16 mouse cellular contexts compared by ENCODE assay signal in the genomic region with DNA sequence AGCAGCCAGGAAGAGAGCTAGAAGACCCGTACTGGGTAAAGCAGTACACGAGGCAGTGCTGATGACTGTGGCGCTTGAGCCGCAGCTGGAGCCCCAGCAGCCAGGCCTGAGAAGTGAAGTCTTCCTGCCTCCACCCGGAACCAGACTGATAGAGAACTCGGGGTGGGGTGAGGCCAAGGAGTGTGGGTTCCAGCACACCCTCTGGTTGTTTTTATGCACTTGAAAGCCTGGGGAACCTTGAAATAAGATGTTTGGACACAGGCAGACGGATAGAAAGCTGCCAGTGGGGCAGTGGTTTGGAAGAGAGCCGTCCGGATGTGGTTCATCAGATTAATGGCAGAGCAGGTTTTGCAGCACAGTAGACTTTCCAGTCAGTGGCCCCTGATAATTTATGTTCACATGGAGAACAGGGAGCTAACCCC. TPM values are rescaled to one million over a fixed set of nuclear protein-coding genes. Genes with fewer than 3 reads are reported as not detected.
DNase-seq lines count a peak whose midpoint lies in the region; ATAC-seq and TF ChIP-seq lines count a peak whose summit lies in the region.
"Had no signal": no experiment of that assay in that cellular context is flagged by ENCODE, and none has a peak within 500 bp of the region (broad histone marks: within the 10 kb centered on the region; RNA-seq: fewer than 3 reads in every experiment).

No protein-coding gene starts in this region.

- peaks cover 14% of the 10 kb centered on the region for H3K4me1 ChIP-seq in kidney, embryonic 16.5 days (ENCODE audit: insufficient read depth, low read length)
- peaks cover 2 to 5% of the 10 kb centered on the region in 2 experiments; a peak in 3 of 4 replicates for H3K4me1 ChIP-seq in MEL (ENCODE audit: control insufficient read depth in 1 of 2, insufficient read depth in 2 of 2, low read length in 2 of 2)
- no peaks in the 10 kb centered on the region for H3K4me1 ChIP-seq in midbrain, embryonic 14.5 days (ENCODE audit: control insufficient read depth, insufficient read depth, low read length)
- H3K4me1 ChIP-seq in embryonic facial prominence, embryonic 10.5 days: no peaks in the 10 kb centered on the region
- H3K4me1 ChIP-seq: heart, embryonic 15.5 days; midbrain, embryonic 15.5 days had no signal

- peak overlapping the region; percentile 22; the same call in 1 of the 2 replicates for H3K9ac ChIP-seq in kidney, embryonic 16.5 days (replicated peaks; ENCODE audit: low read length)
- H3K9ac ChIP-seq in MEL (ENCODE audit: control insufficient read depth, low read depth, low read length, poor library complexity, severe bottlenecking): peak overlapping the region; percentile 76
- H3K9ac ChIP-seq in midbrain, embryonic 14.5 days (replicated peaks; ENCODE audit: low read length): no peak overlapping the region
- H3K9ac ChIP-seq: heart, embryonic 15.5 days; lung, embryonic 14.5 days; midbrain, embryonic 15.5 days had no signal

- H3K27me3 ChIP-seq in kidney, embryonic 16.5 days (ENCODE audit: insufficient read depth, low read length): no peaks in the 10 kb centered on the region
- no peaks in the 10 kb centered on the region for H3K27me3 ChIP-seq in MEL (ENCODE audit: control insufficient read depth in 1 of 2, insufficient read depth in 2 of 2, low read length in 2 of 2)
- no peaks in the 10 kb centered on the region for H3K27me3 ChIP-seq in midbrain, embryonic 14.5 days (ENCODE audit: control insufficient read depth, insufficient read depth, low read length)
- no peaks in the 10 kb centered on the region for H3K27me3 ChIP-seq in embryonic facial prominence, embryonic 10.5 days (replicated peaks; ENCODE audit: low read depth, poor library complexity, severe bottlenecking)
- H3K27me3 ChIP-seq: heart, embryonic 15.5 days; midbrain, embryonic 15.5 days had no signal

- TF ChIP-seq POLR2A in MEL (IDR thresholded peaks at IDR 0.05; ENCODE audit: control insufficient read depth in 1 of 2, insufficient read depth in 1 of 2, low read depth in 1 of 2, low read length in 2 of 2, poor library complexity in 1 of 2): peak in 1 of 2 experiments; percentile 65; a peak in 2 of 4 replicates

- no peak overlapping the region for H3K4me3 ChIP-seq in kidney, embryonic 16.5 days (ENCODE audit: low read length)
- peak overlapping the region; percentile 35 to 61 for H3K4me3 ChIP-seq in MEL (ENCODE audit: control insufficient read depth in 1 of 2, insufficient read depth in 1 of 2, low read depth in 2 of 2, low read length in 2 of 2)
- H3K4me3 ChIP-seq in midbrain, embryonic 14.5 days (replicated peaks; ENCODE audit: low read depth, low read length): no peak overlapping the region
- no peak overlapping the region for H3K4me3 ChIP-seq in embryonic facial prominence, embryonic 10.5 days
- H3K4me3 ChIP-seq: forebrain, embryonic 10.5 days; heart, embryonic 15.5 days; midbrain, embryonic 15.5 days had no signal

- peaks cover 7% of the 10 kb centered on the region; the same call in 1 of the 2 replicates for H3K36me3 ChIP-seq in kidney, embryonic 16.5 days (ENCODE audit: insufficient read depth, low read length)
- H3K36me3 ChIP-seq in MEL (ENCODE audit: control insufficient read depth in 1 of 2, insufficient read depth in 2 of 2, low read length in 2 of 2): peaks cover 0 to 8% of the 10 kb centered on the region in 2 experiments; a peak in 3 of 4 replicates
- 0 out of 2 replicates have a peak, but pooled peaks cover 3% of the 10 kb centered on the region for H3K36me3 ChIP-seq in midbrain, embryonic 14.5 days (ENCODE audit: control insufficient read depth, insufficient read depth, low read length)
- H3K36me3 ChIP-seq in embryonic facial prominence, embryonic 10.5 days (replicated peaks): peaks cover 10% of the 10 kb centered on the region
- H3K36me3 ChIP-seq: heart, embryonic 15.5 days; midbrain, embryonic 15.5 days had no signal

- WGBS in kidney, embryonic 16.5 days: 22% methylated on average over 9 of the region's 9 CpGs
- 84% methylated on average over 9 of the region's 9 CpGs for WGBS in midbrain, embryonic 14.5 days
- 87% methylated on average over 9 of the region's 9 CpGs for WGBS in embryonic facial prominence, embryonic 10.5 days

- ATAC-seq in kidney, embryonic 16.5 days (ENCODE audit: low FRiP score, low TSS enrichment): peak; percentile 79
- peak; percentile 64 for ATAC-seq in inflammation-experienced regulatory T-cells, adult 6 months
- no peak for ATAC-seq in midbrain, embryonic 14.5 days (ENCODE audit: low FRiP score, low TSS enrichment)
- ATAC-seq: intestine, embryonic 16.5 days; midbrain, embryonic 15.5 days had no signal

- TF ChIP-seq CTCF in MEL (IDR thresholded peaks at IDR 0.05 in 2 of 3, conservative IDR thresholded peaks at IDR 0.05 in 1 of 3; ENCODE audit: control insufficient read depth in 1 of 3, insufficient read depth in 1 of 3, low read depth in 2 of 3, low read length in 3 of 3, poor library complexity in 1 of 3, severe bottlenecking in 1 of 3): no peak

- TF ChIP-seq EP300 in MEL (IDR thresholded peaks at IDR 0.05; ENCODE audit: low read depth in 1 of 2, low read length in 2 of 2): peak; percentile 62 to 82

- no peaks in the 10 kb centered on the region for H3K79me2 ChIP-seq in MEL (ENCODE audit: control insufficient read depth, insufficient read depth, low read length, poor library complexity)

- no peak; the same call in 1 of the 2 replicates for TF ChIP-seq RAD21 in MEL (IDR thresholded peaks at IDR 0.05; ENCODE audit: low read depth, low read length)

- no peaks in the 10 kb centered on the region for H3K9me3 ChIP-seq in kidney, embryonic 16.5 days (ENCODE audit: low read length)
- H3K9me3 ChIP-seq in MEL (replicated peaks; ENCODE audit: insufficient read depth, low read length): no peaks in the 10 kb centered on the region
- no peaks in the 10 kb centered on the region for H3K9me3 ChIP-seq in midbrain, embryonic 14.5 days (ENCODE audit: control insufficient read depth, low read length)
- no peaks in the 10 kb centered on the region for H3K9me3 ChIP-seq in embryonic facial prominence, embryonic 10.5 days
- H3K9me3 ChIP-seq: forebrain, embryonic 10.5 days; heart, embryonic 15.5 days; midbrain, embryonic 15.5 days had no signal

- H3K27ac ChIP-seq in kidney, embryonic 16.5 days (ENCODE audit: low read length): peak overlapping the region; percentile 83
- H3K27ac ChIP-seq in MEL (ENCODE audit: control insufficient read depth, low read depth, low read length): peak overlapping the region; percentile 99
- H3K27ac ChIP-seq in midbrain, embryonic 14.5 days (replicated peaks; ENCODE audit: low read depth, low read length): no peak overlapping the region
- H3K27ac ChIP-seq in embryonic facial prominence, embryonic 10.5 days (replicated peaks): no peak overlapping the region
- H3K27ac ChIP-seq: forebrain, embryonic 10.5 days; heart, embryonic 15.5 days; macrophage; midbrain, embryonic 15.5 days had no signal

- no peak overlapping the region for H3K4me2 ChIP-seq in kidney, embryonic 16.5 days (replicated peaks; ENCODE audit: low read depth, low read length)
- no peak overlapping the region for H3K4me2 ChIP-seq in midbrain, embryonic 14.5 days (ENCODE audit: low read length)
- H3K4me2 ChIP-seq: heart, embryonic 15.5 days; lung, embryonic 14.5 days; midbrain, embryonic 15.5 days had no signal

- no peak for DNase-seq in kidney, adult 9 months
- DNase-seq in 416B (ENCODE audit: low read depth): peak; percentile 81
- peak; percentile 93 for DNase-seq in MEL (ENCODE audit: low read depth, low spot score)
- DNase-seq in right cerebral cortex, postnatal 36 days (ENCODE audit: low spot score in 2 of 2): no peak
- no peak for DNase-seq in midbrain, embryonic 14.5 days
- no peak for DNase-seq in embryonic facial prominence, embryonic 10.5 days (ENCODE audit: low spot score)
- DNase-seq: cerebellum, adult 11-12 months; layer of hippocampus, adult 9-11 months; lung, embryonic 14.5 days had no signal

TF ChIP-seq in MEL, 35 proteins besides CTCF, POLR2A, EP300 and RAD21 (continues in another document):
- TF ChIP-seq ETS1 (IDR thresholded peaks at IDR 0.05; ENCODE audit: low read depth, low read length) (peak; percentile 65; the same call in 1 of the 2 replicates), SIN3A (IDR thresholded peaks at IDR 0.05; ENCODE audit: low read length) (no peak; the same call in none of the 2 replicates), TBP (IDR thresholded peaks at IDR 0.05; ENCODE audit: low read depth, low read length) (peak; percentile 75), MAFK (IDR thresholded peaks at IDR 0.05; ENCODE audit: borderline replicate concordance, low read depth, low read length) (0 out of 2 replicates have a peak, but pooled peaks have one; percentile 1), GATA1 (IDR thresholded peaks at IDR 0.05; ENCODE audit: low read depth, low read length) (peak; percentile 86), MAZ (IDR thresholded peaks at IDR 0.05; ENCODE audit: low read depth, low read length) (no peak), KAT2A (conservative IDR thresholded peaks at IDR 0.05; ENCODE audit: low read depth, low read length) (peak; percentile 26; the same call in 1 of the 2 replicates), ELF1 (IDR thresholded peaks at IDR 0.05; ENCODE audit: low read depth, low read length) (peak; percentile 80), MEF2A (IDR thresholded peaks at IDR 0.05; ENCODE audit: extremely low read depth, insufficient replicate concordance, low read depth, low read length, poor library complexity, severe bottlenecking) (no peak), RCOR1 (IDR thresholded peaks at IDR 0.05; ENCODE audit: low read depth, low read length) (peak; percentile 83), TCF12 (IDR thresholded peaks at IDR 0.05; ENCODE audit: low read depth, low read length) (peak; percentile 65; the same call in 1 of the 2 replicates), ZNF384 (IDR thresholded peaks at IDR 0.05; ENCODE audit: low read depth, low read length) (no peak), MXI1 (IDR thresholded peaks at IDR 0.05; ENCODE audit: low read depth, low read length) (peak; percentile 67), ZKSCAN1 (IDR thresholded peaks at IDR 0.05; ENCODE audit: low read depth, low read length) (peak; percentile 39; the same call in 1 of the 2 replicates), ZMIZ1 (IDR thresholded peaks at IDR 0.05; ENCODE audit: low read depth, low read length) (no peak), NELFE (IDR thresholded peaks at IDR 0.05; ENCODE audit: low read depth, low read length) (peak; percentile 75)

RNA-seq across cellular contexts. Expression of a gene that starts 51.9 kb away (rescaled TPM):
- polyA plus RNA-seq in kidney, embryonic 16.5 days (2015; fragmentation: Nextera tagmentation; extraction: Ambion mirVana): 26.6 and 28.8 TPM in 2 replicates
- total RNA-seq in MEL (2012; rRNA removed): 53.2 and 59.9 TPM in 2 replicates
- polyA plus RNA-seq in MEL (2012; ENCODE audit: insufficient read depth in 1 of 2, insufficient read length in 2 of 2, low read depth in 1 of 2, low replicate concordance in 2 of 2, missing spikeins in 1 of 2): 10 to 100 TPM in 1 of 2 experiments, not detected in 1; 55.2 TPM
- polyA plus RNA-seq in inflammation-experienced regulatory T-cells, adult 6 months (2017; shearing (Covaris generic)): 10 to 100 TPM; 10.7 to 28.7 (median 25.0) TPM
- 15.9 and 22.9 TPM in 2 replicates for polyA plus RNA-seq in midbrain, embryonic 14.5 days (2014; fragmentation: Nextera tagmentation; extraction: Ambion mirVana)
- polyA plus RNA-seq in embryonic facial prominence, embryonic 10.5 days (2016; fragmentation: Nextera tagmentation; extraction: Ambion mirVana): 28.8 and 29.1 TPM in 2 replicates

Comparison
In these comparisons a context has a peak if more than half of its experiments do, and no peak if none do; other contexts are left out.
1. H3K27ac ChIP-seq: peak in kidney, embryonic 16.5 days (single experiment) and MEL (single experiment); none in midbrain, embryonic 14.5 days (single experiment) and embryonic facial prominence, embryonic 10.5 days (single experiment).
2. H3K4me3 ChIP-seq: peak in MEL (2 of 2); none in kidney, embryonic 16.5 days (single experiment), midbrain, embryonic 14.5 days (single experiment) and embryonic facial prominence, embryonic 10.5 days (single experiment).
3. DNase-seq: peak in 416B (single experiment) and MEL (single experiment); none in kidney, adult 9 months (single experiment), right cerebral cortex, postnatal 36 days (0 of 2), midbrain, embryonic 14.5 days (single experiment) and embryonic facial prominence, embryonic 10.5 days (single experiment).